Mouse (Mus musculus) E14TG2a.4 (cell line): ENCODE measurements around the gene Nid1.
"Not testable (repeated sequence)": the region's sequence is repeated elsewhere in the genome, so short reads cannot be mapped to it uniquely, and the experiment has no call there.

Experiments
- CTCF ChIP-seq: conservative IDR thresholded peaks from 2 replicates; pipeline ENCODE4 v1.5.1; 2014; ENCODE audit warnings: low read length
- NANOG ChIP-seq: IDR thresholded peaks from 2 replicates; pipeline ENCODE4 v1.6.1; 2014; ENCODE audit warnings: borderline replicate concordance, low read length, mixed read lengths
- POU5F1 ChIP-seq: IDR thresholded peaks from 2 replicates; pipeline ENCODE4 v1.6.1; 2014; ENCODE audit warnings: low read length, borderline replicate concordance

- TF ChIP-seq CTCF: peak; percentile 23
- TF ChIP-seq POU5F1, NANOG: not testable (repeated sequence)
These were observed 22.0 kb upstream of the Nid1 start for GRCm38 (mm10) chr13:13415120-13416006.
